Mouse (Mus musculus) heart, embryonic 15.5 days (tissue): Measurements from ENCODE around the gene Srsf6. TPM values are rescaled to one million over a fixed set of nuclear protein-coding genes. Genes with fewer than 3 reads are reported as not detected.
A peak's percentile ranks its signal among the peaks of the same experiment; 100 is the strongest.
"Not testable (repeated sequence)": the region's sequence is repeated elsewhere in the genome, so short reads cannot be mapped to it uniquely, and the experiment has no call there.

Source experiments
- ATAC-seq: fragments of 200-750 bp; cut with Nextera tagmentation; replicated peaks from 2 replicates; pipeline ENCODE4 v1.8.0; 2017; ENCODE audit warnings: low read depth, moderate TSS enrichment; ENCODE audit not compliant: insufficient number of reproducible peaks, insufficient read depth, low FRiP score
- H3K27ac ChIP-seq: fragments of 300-500 bp; sonication (generic); 2 replicates; pipeline ENCODE4 v1.5.1; 2015; ENCODE audit warnings: mild to moderate bottlenecking, inconsistent platforms
- H3K27me3 ChIP-seq: fragments of 300-500 bp; sonication (generic); 2 replicates; pipeline ENCODE4 v1.6.1; 2015; ENCODE audit warnings: inconsistent platforms
- H3K36me3 ChIP-seq: fragments of 300-500 bp; sonication (generic); 2 replicates; pipeline ENCODE4 v1.6.1; 2015; ENCODE audit warnings: mild to moderate bottlenecking, inconsistent platforms
- H3K4me1 ChIP-seq: fragments of 300-500 bp; sonication (generic); replicated peaks from 2 replicates; pipeline ENCODE4 v1.6.1; 2015; ENCODE audit warnings: inconsistent platforms
- H3K4me2 ChIP-seq: fragments of 300-500 bp; sonication (generic); 2 replicates; pipeline ENCODE4 v1.6.1; 2015; ENCODE audit warnings: inconsistent platforms, mild to moderate bottlenecking, moderate library complexity
- H3K4me3 ChIP-seq: fragments of 300-500 bp; sonication (generic); 2 replicates; pipeline ENCODE4 v1.5.1; 2015; ENCODE audit warnings: mild to moderate bottlenecking, inconsistent platforms
- H3K9ac ChIP-seq: fragments of 300-500 bp; sonication (generic); 2 replicates; pipeline ENCODE4 v1.6.1; 2015; ENCODE audit warnings: mild to moderate bottlenecking, inconsistent platforms
- H3K9me3 ChIP-seq: fragments of 300-500 bp; sonication (generic); replicated peaks from 2 replicates; pipeline ENCODE4 v1.6.1; 2016; ENCODE audit warnings: inconsistent platforms
- WGBS: fragments of 180-500 bp; shearing (Covaris S2); methylation state at CpG from one replicate; pipeline ENCODE4 v1.1.7; 2015; ENCODE audit warnings: mixed read lengths; 5-methylcytosine and 5-hydroxymethylcytosine counted together
- polyA plus RNA-seq: library from polyadenylated mRNA; unstranded; fragments of >200 nt; fragmentation: Nextera tagmentation; extraction: Ambion mirVana; gene quantifications from 2 replicates; pipeline ENCODE4 v1.2.1, GENCODE M21; 2015

Gene Srsf6
- polyA plus RNA-seq, result 105 and 121 TPM in 2 replicates

- no peaks in the 10 kb centered on the region for H3K27me3 ChIP-seq
- peak within 1 kb of the TSS; percentile 99 for H3K27ac ChIP-seq
- H3K9me3 ChIP-seq, result no peaks in the 10 kb centered on the region
- ATAC-seq, result peak; percentile 94
- H3K36me3 ChIP-seq, result peaks cover 34% of the 10 kb centered on the region
- peak within 1 kb of the TSS; percentile 100 for H3K9ac ChIP-seq
- H3K4me3 ChIP-seq, result peak within 1 kb of the TSS; percentile 100
- WGBS, result under 1% methylated on average over 66 of the region's 68 CpGs
- H3K4me1 ChIP-seq, result peaks cover 16% of the 10 kb centered on the region
- peak within 1 kb of the TSS; percentile 90 for H3K4me2 ChIP-seq
These were observed at the start of gene Srsf6 for GRCm38 (mm10) chr2:162931123-162931673. Srsf6 (plus strand) TSS chr2:162931528.

- H3K4me1 ChIP-seq, result no peaks in the 10 kb centered on the region
- no peaks in the 10 kb centered on the region for H3K36me3 ChIP-seq
- H3K4me2 ChIP-seq, result no peak overlapping the region
- no peaks in the 10 kb centered on the region for H3K9me3 ChIP-seq
- ATAC-seq, result no peak
- H3K27me3 ChIP-seq, result no peaks in the 10 kb centered on the region
- 59% methylated on average over 2 of the region's 2 CpGs for WGBS
- no peak overlapping the region for H3K4me3 ChIP-seq
- no peak overlapping the region for H3K9ac ChIP-seq
- no peak overlapping the region for H3K27ac ChIP-seq
These were observed 47.2 kb upstream of the Srsf6 start for GRCm38 (mm10) chr2:162884101-162884500.

GRCm38 (mm10) chr2:162887121-162887520 is 44.2 kb upstream of the Srsf6 start:
- WGBS, result 80% methylated on average over 5 of the region's 5 CpGs
- no peak overlapping the region for H3K4me3 ChIP-seq
- H3K4me1 ChIP-seq, result no peaks in the 10 kb centered on the region
- H3K36me3 ChIP-seq, result no peaks in the 10 kb centered on the region
- no peak overlapping the region for H3K9ac ChIP-seq
- no peak overlapping the region for H3K4me2 ChIP-seq
- H3K27me3 ChIP-seq, result no peaks in the 10 kb centered on the region
- no peaks in the 10 kb centered on the region for H3K9me3 ChIP-seq
- no peak for ATAC-seq
- H3K27ac ChIP-seq, result no peak overlapping the region

- Histone ChIP-seq H3K4me3 (no peak overlapping the region), H3K4me2 (no peak overlapping the region), H3K27me3 (no peaks in the 10 kb centered on the region), H3K9me3 (no peaks in the 10 kb centered on the region), H3K27ac (no peak overlapping the region), H3K36me3 (no peaks in the 10 kb centered on the region), H3K4me1 (no peaks in the 10 kb centered on the region), H3K9ac (no peak overlapping the region)
- ATAC-seq, result no peak
- 73% methylated on average over 8 of the region's 8 CpGs for WGBS
These were observed 42.7 kb upstream of the Srsf6 start for GRCm38 (mm10) chr2:162888677-162889076.

DNA sequence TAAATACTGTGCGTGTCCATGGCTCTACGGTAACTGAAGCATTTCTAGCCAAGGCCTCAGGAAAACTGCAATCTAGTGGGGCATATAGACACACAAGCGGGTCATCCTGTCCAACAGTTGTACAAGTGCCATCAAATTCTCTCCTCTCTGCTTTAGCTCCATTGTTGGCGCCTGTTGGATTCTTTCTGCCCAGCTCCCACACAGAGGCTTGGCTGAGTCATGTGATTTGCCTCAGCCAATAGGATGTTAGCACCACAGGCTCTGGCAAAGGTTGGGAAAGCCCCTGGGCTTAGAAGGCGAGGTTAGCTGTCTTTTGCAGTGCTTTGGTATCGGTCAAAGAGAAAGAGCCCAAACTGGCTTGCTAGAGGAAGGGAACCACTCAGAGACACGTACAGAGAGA is 42.1 kb upstream of the Srsf6 start:
- Histone ChIP-seq H3K4me3 (no peak overlapping the region), H3K9ac (no peak overlapping the region), H3K27me3 (no peaks in the 10 kb centered on the region), H3K27ac (no peak overlapping the region), H3K4me1 (no peaks in the 10 kb centered on the region), H3K9me3 (no peaks in the 10 kb centered on the region), H3K4me2 (no peak overlapping the region), H3K36me3 (no peaks in the 10 kb centered on the region)
- 61% methylated on average over 7 of the region's 7 CpGs for WGBS
- no peak for ATAC-seq

DNA sequence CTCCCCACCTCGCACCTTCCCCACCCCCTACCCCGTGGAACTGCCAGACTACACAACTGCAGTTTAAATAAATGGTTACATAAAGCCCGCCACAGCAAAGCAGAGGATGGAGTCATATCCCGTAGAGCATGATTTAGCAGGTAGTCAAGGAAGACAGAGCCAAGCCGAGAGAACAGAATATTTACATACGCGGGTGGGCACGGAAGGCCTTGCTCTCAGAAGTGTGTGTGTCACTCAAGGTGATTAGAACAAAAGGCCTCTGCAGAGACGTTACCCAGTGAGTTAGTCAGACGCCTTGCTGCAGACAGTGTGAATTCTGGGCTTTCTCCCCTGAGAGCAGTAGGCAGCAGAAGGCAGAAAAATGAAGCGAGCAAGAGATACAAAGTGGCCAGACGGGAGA is 41.6 kb upstream of the Srsf6 start:
- Histone ChIP-seq H3K27ac (no peak overlapping the region), H3K9ac (no peak overlapping the region), H3K36me3 (no peaks in the 10 kb centered on the region), H3K9me3 (no peaks in the 10 kb centered on the region), H3K27me3 (no peaks in the 10 kb centered on the region), H3K4me1 (no peaks in the 10 kb centered on the region), H3K4me2 (no peak overlapping the region), H3K4me3 (no peak overlapping the region)
- WGBS, result 64% methylated on average over 12 of the region's 12 CpGs
- ATAC-seq, result no peak

- H3K9me3 ChIP-seq, H3K9ac ChIP-seq, H3K4me2 ChIP-seq, H3K27ac ChIP-seq, H3K4me1 ChIP-seq, ATAC-seq, H3K36me3 ChIP-seq, H3K4me3 ChIP-seq, H3K27me3 ChIP-seq: not testable (repeated sequence)
- 75% methylated on average over 3 of the region's 3 CpGs for WGBS
These were observed 38.3 kb upstream of the Srsf6 start for GRCm38 (mm10) chr2:162892979-162893378.

DNA sequence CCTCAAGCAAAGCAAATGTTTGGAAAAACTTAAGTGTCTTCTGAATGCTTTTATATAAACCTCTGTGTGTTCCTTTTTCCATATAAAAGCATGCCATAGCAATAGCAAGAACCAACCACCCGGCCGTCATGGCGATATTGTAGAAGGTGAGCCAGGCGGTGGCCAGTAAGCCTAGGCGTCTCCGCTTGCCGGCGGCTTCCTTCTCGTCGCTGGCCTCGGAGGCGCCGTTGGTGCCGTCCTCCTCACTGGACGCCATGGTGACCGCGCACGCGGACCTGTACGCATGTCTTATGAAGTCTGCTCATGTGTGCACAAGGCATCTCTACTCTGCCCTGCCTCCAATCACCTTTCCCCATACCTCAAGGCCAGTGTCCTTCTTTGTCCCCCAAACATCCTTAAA is 32.1 kb upstream of the Srsf6 start:
- ATAC-seq, result not testable (repeated sequence)

DNA sequence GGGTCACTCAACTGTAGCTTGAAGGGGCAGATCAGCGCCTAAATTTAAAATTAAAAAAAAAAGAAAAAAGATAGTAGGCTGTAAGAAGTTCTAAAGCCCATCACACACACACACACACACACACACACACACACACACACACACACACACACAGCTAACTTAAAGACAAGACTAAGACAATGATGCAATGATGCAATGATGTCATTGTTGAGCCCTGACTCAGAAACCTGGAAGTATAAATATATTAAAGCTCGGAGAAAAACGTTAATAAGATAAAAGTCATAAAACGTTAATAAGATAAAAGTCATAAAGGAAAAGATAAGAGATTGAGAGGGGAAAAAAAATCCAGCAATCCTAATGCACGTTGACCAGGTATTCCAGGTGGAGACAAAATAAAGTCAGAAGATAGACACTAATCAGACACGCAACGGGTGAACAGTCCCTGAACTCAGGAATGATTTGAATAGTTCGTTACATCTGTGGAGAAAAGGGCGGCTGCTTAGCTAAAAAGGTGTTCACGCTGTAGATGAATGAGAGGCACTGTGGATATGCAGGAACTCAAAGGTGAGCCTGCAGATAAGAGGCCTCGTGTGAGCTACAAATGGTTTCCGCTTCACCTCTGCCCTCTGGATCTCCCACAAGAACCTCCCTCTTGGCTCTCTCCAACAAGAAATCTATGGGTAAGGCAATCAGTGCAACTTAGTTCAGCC is 31.3 kb upstream of the Srsf6 start:
- Histone ChIP-seq H3K9ac (no peak overlapping the region), H3K4me1 (peaks cover 4% of the 10 kb centered on the region; the same call in 1 of the 2 replicates), H3K27me3 (no peaks in the 10 kb centered on the region), H3K9me3 (no peaks in the 10 kb centered on the region), H3K36me3 (no peaks in the 10 kb centered on the region), H3K4me3 (no peak overlapping the region), H3K27ac (no peak overlapping the region), H3K4me2 (no peak overlapping the region)
- no peak for ATAC-seq
- WGBS, result 56% methylated on average over 12 of the region's 12 CpGs

More for the DNA sequence above, 32.1 kb upstream of the Srsf6 start:
- H3K36me3 ChIP-seq, H3K4me2 ChIP-seq, H3K9ac ChIP-seq, H3K27ac ChIP-seq, H3K4me3 ChIP-seq, H3K9me3 ChIP-seq, H3K4me1 ChIP-seq, H3K27me3 ChIP-seq: not testable (repeated sequence)
- 84% methylated on average over 20 of the region's 20 CpGs for WGBS

- ATAC-seq, result no peak
- H3K9ac ChIP-seq, result no peak overlapping the region
- no peak overlapping the region for H3K27ac ChIP-seq
- no peak overlapping the region for H3K4me2 ChIP-seq
- 19% methylated on average over 2 of the region's 2 CpGs for WGBS
- no peaks in the 10 kb centered on the region for H3K27me3 ChIP-seq
- peaks cover 4% of the 10 kb centered on the region; the same call in 1 of the 2 replicates for H3K4me1 ChIP-seq
- H3K4me3 ChIP-seq, result no peak overlapping the region
- H3K36me3 ChIP-seq, result no peaks in the 10 kb centered on the region
- H3K9me3 ChIP-seq, result no peaks in the 10 kb centered on the region
These were observed 30.8 kb upstream of the Srsf6 start for GRCm38 (mm10) chr2:162900590-162900916.

GRCm38 (mm10) chr2:162905902-162906301 is 25.4 kb upstream of the Srsf6 start:
- Histone ChIP-seq H3K36me3 (no peaks in the 10 kb centered on the region), H3K9ac (no peak overlapping the region), H3K4me3 (no peak overlapping the region), H3K9me3 (no peaks in the 10 kb centered on the region), H3K4me1 (no peaks in the 10 kb centered on the region), H3K27me3 (0 out of 2 replicates have a peak, but pooled peaks cover 3% of the 10 kb centered on the region), H3K27ac (no peak overlapping the region), H3K4me2 (no peak overlapping the region)
- 61% methylated on average over 4 of the region's 4 CpGs for WGBS
- ATAC-seq, result no peak

GRCm38 (mm10) chr2:162908052-162908491 is 23.3 kb upstream of the Srsf6 start:
- Histone ChIP-seq H3K4me2 (peak overlapping the region; percentile 45), H3K4me1 (no peaks in the 10 kb centered on the region), H3K4me3 (peak overlapping the region; percentile 11; the same call in 1 of the 2 replicates), H3K9ac (0 out of 2 replicates have a peak overlapping the region, but pooled peaks have one; percentile 7), H3K27me3 (0 out of 2 replicates have a peak, but pooled peaks cover 3% of the 10 kb centered on the region), H3K27ac (no peak overlapping the region), H3K9me3 (no peaks in the 10 kb centered on the region), H3K36me3 (no peaks in the 10 kb centered on the region)
- 30% methylated on average over 16 of the region's 16 CpGs for WGBS
- ATAC-seq, result 0 out of 2 replicates have a peak, but pooled peaks have one; percentile 43
